Mouse (Mus musculus): ENCODE results near the gene Tmem240. TPM values are rescaled to one million over a fixed set of nuclear protein-coding genes. Genes with fewer than 3 reads are reported as not detected.
"Not testable (repeated sequence)": the region's sequence is repeated elsewhere in the genome, so short reads cannot be mapped to it uniquely, and the experiment has no call there.

Tmem240 gene
- polyA plus RNA-seq, 1 experiment from 2014 or later: 0.15 TPM

GRCm38 (mm10) chr4:155740681-155741080 is 6.1 kb downstream of the Tmem240 start:
- not testable (repeated sequence) for H3K27me3 ChIP-seq (ENCODE audit: control insufficient read depth, insufficient read depth, low read depth, low read length); H3K27ac ChIP-seq (ENCODE audit: low read length); H3K9me3 ChIP-seq (ENCODE audit: control insufficient read depth, low read length); ATAC-seq (ENCODE audit: low read depth); H3K9ac ChIP-seq (ENCODE audit: low read length); H3K4me2 ChIP-seq (ENCODE audit: low read depth, low read length); H3K4me1 ChIP-seq (replicated peaks; ENCODE audit: control insufficient read depth, insufficient read depth, low read length); H3K4me3 ChIP-seq (ENCODE audit: low read length)
- H3K36me3 ChIP-seq (ENCODE audit: control insufficient read depth, insufficient read depth, low read length): peaks cover 12% of the 10 kb centered on the region; the same call in 1 of the 2 replicates
- 79% methylated on average over 10 of the region's 10 CpGs for WGBS

- Histone ChIP-seq H3K4me2 (ENCODE audit: low read depth, low read length) (no peak overlapping the region), H3K4me3 (ENCODE audit: low read length) (no peak overlapping the region), H3K9ac (ENCODE audit: low read length) (no peak overlapping the region), H3K27ac (ENCODE audit: low read length) (no peak overlapping the region), H3K4me1 (replicated peaks; ENCODE audit: control insufficient read depth, insufficient read depth, low read length) (no peaks in the 10 kb centered on the region), H3K27me3 (ENCODE audit: control insufficient read depth, insufficient read depth, low read depth, low read length) (no peaks in the 10 kb centered on the region), H3K9me3 (ENCODE audit: control insufficient read depth, low read length) (no peaks in the 10 kb centered on the region), H3K36me3 (ENCODE audit: control insufficient read depth, insufficient read depth, low read length) (peaks cover 17% of the 10 kb centered on the region)
- no peak for ATAC-seq (ENCODE audit: low read depth)
- WGBS: 91% methylated on average over 5 of the region's 5 CpGs
These were observed 8.1 kb downstream of the Tmem240 start for GRCm38 (mm10) chr4:155742684-155743083.

- Histone ChIP-seq H3K4me1 (replicated peaks; ENCODE audit: control insufficient read depth, insufficient read depth, low read length) (no peaks in the 10 kb centered on the region), H3K4me3 (ENCODE audit: low read length) (no peak overlapping the region), H3K4me2 (ENCODE audit: low read depth, low read length) (no peak overlapping the region), H3K9ac (ENCODE audit: low read length) (no peak overlapping the region), H3K27me3 (ENCODE audit: control insufficient read depth, insufficient read depth, low read depth, low read length) (no peaks in the 10 kb centered on the region), H3K36me3 (ENCODE audit: control insufficient read depth, insufficient read depth, low read length) (peaks cover 30% of the 10 kb centered on the region), H3K27ac (ENCODE audit: low read length) (no peak overlapping the region), H3K9me3 (ENCODE audit: control insufficient read depth, low read length) (no peaks in the 10 kb centered on the region)
- WGBS: 88% methylated on average over 8 of the region's 8 CpGs
- ATAC-seq (ENCODE audit: low read depth): no peak
These were observed 9.9 kb downstream of the Tmem240 start for GRCm38 (mm10) chr4:155744474-155744873.

GRCm38 (mm10) chr4:155745136-155745535 is 10.5 kb downstream of the Tmem240 start:
- H3K9me3 ChIP-seq (ENCODE audit: control insufficient read depth, low read length): no peaks in the 10 kb centered on the region
- no peak for ATAC-seq (ENCODE audit: low read depth)
- no peaks in the 10 kb centered on the region for H3K27me3 ChIP-seq (ENCODE audit: control insufficient read depth, insufficient read depth, low read depth, low read length)
- no peak overlapping the region for H3K4me3 ChIP-seq (ENCODE audit: low read length)
- no peak overlapping the region for H3K4me2 ChIP-seq (ENCODE audit: low read depth, low read length)
- 92% methylated on average over 5 of the region's 5 CpGs for WGBS
- H3K36me3 ChIP-seq (ENCODE audit: control insufficient read depth, insufficient read depth, low read length): peaks cover 33% of the 10 kb centered on the region
- no peak overlapping the region for H3K27ac ChIP-seq (ENCODE audit: low read length)
- no peak overlapping the region for H3K9ac ChIP-seq (ENCODE audit: low read length)
- no peaks in the 10 kb centered on the region for H3K4me1 ChIP-seq (replicated peaks; ENCODE audit: control insufficient read depth, insufficient read depth, low read length)

- Histone ChIP-seq H3K9ac (ENCODE audit: low read length) (no peak overlapping the region), H3K4me3 (ENCODE audit: low read length) (no peak overlapping the region), H3K27me3 (ENCODE audit: control insufficient read depth, insufficient read depth, low read depth, low read length) (no peaks in the 10 kb centered on the region), H3K4me2 (ENCODE audit: low read depth, low read length) (no peak overlapping the region), H3K4me1 (replicated peaks; ENCODE audit: control insufficient read depth, insufficient read depth, low read length) (no peaks in the 10 kb centered on the region), H3K27ac (ENCODE audit: low read length) (no peak overlapping the region), H3K9me3 (ENCODE audit: control insufficient read depth, low read length) (no peaks in the 10 kb centered on the region), H3K36me3 (ENCODE audit: control insufficient read depth, insufficient read depth, low read length) (peaks cover 29% of the 10 kb centered on the region)
- ATAC-seq (ENCODE audit: low read depth): no peak
- 86% methylated on average over 8 of the region's 8 CpGs for WGBS
These were observed 11.5 kb downstream of the Tmem240 start for GRCm38 (mm10) chr4:155746036-155746548.

GRCm38 (mm10) chr4:155746575-155747490 is 12.2 kb downstream of the Tmem240 start:
- ATAC-seq (ENCODE audit: low read depth): no peak
- no peaks in the 10 kb centered on the region for H3K27me3 ChIP-seq (ENCODE audit: control insufficient read depth, insufficient read depth, low read depth, low read length)

GRCm38 (mm10) chr4:155757011-155757410 is 22.4 kb downstream of the Tmem240 start:
- ATAC-seq (ENCODE audit: low read depth): no peak
- H3K4me3 ChIP-seq (ENCODE audit: low read length): no peak overlapping the region
- H3K9me3 ChIP-seq (ENCODE audit: control insufficient read depth, low read length): no peaks in the 10 kb centered on the region
- H3K9ac ChIP-seq (ENCODE audit: low read length): no peak overlapping the region
- H3K36me3 ChIP-seq (ENCODE audit: control insufficient read depth, insufficient read depth, low read length): peaks cover 23% of the 10 kb centered on the region
- no peak overlapping the region for H3K27ac ChIP-seq (ENCODE audit: low read length)
- WGBS: 89% methylated on average over 12 of the region's 12 CpGs
- no peaks in the 10 kb centered on the region for H3K27me3 ChIP-seq (ENCODE audit: control insufficient read depth, insufficient read depth, low read depth, low read length)
- peaks cover 18% of the 10 kb centered on the region for H3K4me1 ChIP-seq (replicated peaks; ENCODE audit: control insufficient read depth, insufficient read depth, low read length)
- H3K4me2 ChIP-seq (ENCODE audit: low read depth, low read length): no peak overlapping the region

More at GRCm38 (mm10) chr4:155746575-155747490, 12.2 kb downstream of the Tmem240 start:
- H3K4me1 ChIP-seq (replicated peaks; ENCODE audit: control insufficient read depth, insufficient read depth, low read length): no peaks in the 10 kb centered on the region
- no peak overlapping the region for H3K4me3 ChIP-seq (ENCODE audit: low read length)
- H3K36me3 ChIP-seq (ENCODE audit: control insufficient read depth, insufficient read depth, low read length): peaks cover 27% of the 10 kb centered on the region
- H3K9ac ChIP-seq (ENCODE audit: low read length): no peak overlapping the region
- 86% methylated on average over 17 of the region's 17 CpGs for WGBS
- H3K27ac ChIP-seq (ENCODE audit: low read length): no peak overlapping the region
- H3K4me2 ChIP-seq (ENCODE audit: low read depth, low read length): no peak overlapping the region
- no peaks in the 10 kb centered on the region for H3K9me3 ChIP-seq (ENCODE audit: control insufficient read depth, low read length)

- Histone ChIP-seq H3K36me3 (ENCODE audit: control insufficient read depth, insufficient read depth, low read length) (peaks cover 4% of the 10 kb centered on the region), H3K4me2 (ENCODE audit: low read depth, low read length) (peak overlapping the region; percentile 98), H3K9me3 (ENCODE audit: control insufficient read depth, low read length) (no peaks in the 10 kb centered on the region), H3K9ac (ENCODE audit: low read length) (peak overlapping the region; percentile 82), H3K4me3 (ENCODE audit: low read length) (peak overlapping the region; percentile 85), H3K4me1 (replicated peaks; ENCODE audit: control insufficient read depth, insufficient read depth, low read length) (peaks cover 18% of the 10 kb centered on the region), H3K27ac (ENCODE audit: low read length) (peak overlapping the region; percentile 31; the same call in 1 of the 2 replicates), H3K27me3 (ENCODE audit: control insufficient read depth, insufficient read depth, low read depth, low read length) (no peaks in the 10 kb centered on the region)
- WGBS: 2% methylated on average over 10 of the region's 10 CpGs
- no peak; the same call in 1 of the 2 replicates for ATAC-seq (ENCODE audit: low read depth)
These were observed 25.4 kb downstream of the Tmem240 start for GRCm38 (mm10) chr4:155759862-155760612.

Data from lung, embryonic 16.5 days (tissue).